ENCODE assay signal across 23 mouse cellular contexts in the genomic region with DNA sequence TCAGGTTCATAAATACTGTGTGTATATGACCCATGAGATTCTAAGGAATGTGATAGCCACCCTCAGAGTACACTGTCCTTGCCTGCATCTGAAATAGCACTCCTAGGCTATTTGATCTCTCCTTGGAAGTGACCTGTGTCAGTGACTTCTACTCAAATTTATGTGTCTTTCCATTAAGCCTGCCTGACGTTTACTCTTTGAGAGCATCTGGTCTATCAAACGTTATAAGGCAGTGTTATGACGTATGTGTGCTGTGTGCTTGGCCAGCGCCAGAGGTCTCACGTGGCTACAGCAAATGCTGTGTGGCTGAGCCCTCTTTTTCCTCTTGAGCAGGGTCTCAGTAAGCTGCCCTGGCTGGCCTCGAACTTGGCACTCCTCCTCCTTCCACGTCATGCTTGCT. TPM values are rescaled to one million over a fixed set of nuclear protein-coding genes. Genes with fewer than 3 reads are reported as not detected.
DNase-seq lines count a peak whose midpoint lies in the region; ATAC-seq and TF ChIP-seq lines count a peak whose summit lies in the region.
"Had no signal": no experiment of that assay in that cellular context is flagged by ENCODE, and none has a peak within 500 bp of the region (broad histone marks: within the 10 kb centered on the region; RNA-seq: fewer than 3 reads in every experiment).

No protein-coding gene starts in this region.

- H3K4me3 ChIP-seq in kidney, embryonic 16.5 days (ENCODE audit: low read length): no peak overlapping the region
- H3K4me3 ChIP-seq in limb, embryonic 12.5 days (replicated peaks): no peak overlapping the region
- no peak overlapping the region for H3K4me3 ChIP-seq in limb, embryonic 10.5 days
- H3K4me3 ChIP-seq in lung, postnatal 0 days (ENCODE audit: low read depth, low read length): no peak overlapping the region
- H3K4me3 ChIP-seq: embryonic facial prominence, embryonic 15.5 days; erythroblast, embryonic 14.5 days; forebrain, embryonic 10.5 days; heart, embryonic 12.5 days; hindbrain, embryonic 10.5 days had no signal

- ATAC-seq in kidney, embryonic 16.5 days (ENCODE audit: low FRiP score, low TSS enrichment): peak; percentile 71
- no peak for ATAC-seq in limb, embryonic 12.5 days (ENCODE audit: insufficient number of reproducible peaks, insufficient read depth, low FRiP score, low TSS enrichment, low read depth)
- peak; percentile 30; the same call in 1 of the 2 replicates for ATAC-seq in lung, postnatal 0 days
- ATAC-seq: CD4-positive, CD25-positive, alpha-beta regulatory T cell, adult 4 months; forebrain, embryonic 14.5 days had no signal

- TF ChIP-seq EP300 in lung, postnatal 0 days (IDR thresholded peaks at IDR 0.05): no peak

- WGBS in kidney, embryonic 16.5 days: 31% methylated on average over 7 of the region's 7 CpGs
- 70% methylated on average over 7 of the region's 7 CpGs for WGBS in limb, embryonic 12.5 days
- 86% methylated on average over 7 of the region's 7 CpGs for WGBS in limb, embryonic 10.5 days
- 54% methylated on average over 7 of the region's 7 CpGs for WGBS in lung, postnatal 0 days

- DNase-seq in gastrocnemius, adult 18-20 months (ENCODE audit: low spot score): peak; percentile 8
- DNase-seq in gastrocnemius, postnatal 4 days (ENCODE audit: low spot score in 2 of 2): no peak
- no peak for DNase-seq in kidney, adult 9 months
- DNase-seq in limb, embryonic 10.5 days (ENCODE audit: low spot score): no peak
- no peak for DNase-seq in lung, postnatal 0 days (ENCODE audit: low spot score)
- DNase-seq in lung, postnatal 36 days: no peak
- DNase-seq: adrenal gland, postnatal 10 days; B cell, adult 2 months; cerebellum, adult 11 months; cerebellum, adult 8-10 months; cerebellum, postnatal 14 days; embryo, embryonic 11 days; gastrocnemius, postnatal 10 days had no signal

- H3K9me3 ChIP-seq in kidney, embryonic 16.5 days (ENCODE audit: low read length): peaks cover 5% of the 10 kb centered on the region; the same call in 1 of the 2 replicates
- no peaks in the 10 kb centered on the region for H3K9me3 ChIP-seq in limb, embryonic 12.5 days
- peaks cover 4% of the 10 kb centered on the region; the same call in 1 of the 2 replicates for H3K9me3 ChIP-seq in limb, embryonic 10.5 days (replicated peaks)
- no peaks in the 10 kb centered on the region for H3K9me3 ChIP-seq in lung, postnatal 0 days (ENCODE audit: low read length)
- H3K9me3 ChIP-seq: embryonic facial prominence, embryonic 15.5 days; G1E had no signal

- no peak overlapping the region for H3K4me2 ChIP-seq in kidney, embryonic 16.5 days (replicated peaks; ENCODE audit: low read depth, low read length)
- H3K4me2 ChIP-seq in limb, embryonic 12.5 days: no peak overlapping the region
- H3K4me2 ChIP-seq in lung, postnatal 0 days (replicated peaks; ENCODE audit: low read depth, low read length): no peak overlapping the region
- H3K4me2 ChIP-seq: embryonic facial prominence, embryonic 15.5 days; heart, embryonic 12.5 days had no signal

- H3K27me3 ChIP-seq in kidney, embryonic 16.5 days (ENCODE audit: insufficient read depth, low read length): no peaks in the 10 kb centered on the region
- H3K27me3 ChIP-seq in limb, embryonic 12.5 days: no peaks in the 10 kb centered on the region
- H3K27me3 ChIP-seq in limb, embryonic 10.5 days (ENCODE audit: low read depth, poor library complexity, severe bottlenecking): no peaks in the 10 kb centered on the region
- no peaks in the 10 kb centered on the region for H3K27me3 ChIP-seq in lung, postnatal 0 days (replicated peaks; ENCODE audit: insufficient read depth, low read length)
- H3K27me3 ChIP-seq: embryonic facial prominence, embryonic 15.5 days; heart, embryonic 12.5 days had no signal

- TF ChIP-seq CTCF in lung, postnatal 0 days (IDR thresholded peaks at IDR 0.05): no peak

- no peak overlapping the region for H3K9ac ChIP-seq in kidney, embryonic 16.5 days (replicated peaks; ENCODE audit: low read length)
- H3K9ac ChIP-seq in limb, embryonic 12.5 days (replicated peaks): no peak overlapping the region
- no peak overlapping the region for H3K9ac ChIP-seq in lung, postnatal 0 days (replicated peaks; ENCODE audit: low read depth)
- H3K9ac ChIP-seq: embryonic facial prominence, embryonic 15.5 days; heart, embryonic 12.5 days had no signal

- H3K36me3 ChIP-seq in kidney, embryonic 16.5 days (ENCODE audit: insufficient read depth, low read length): peaks cover 76% of the 10 kb centered on the region
- H3K36me3 ChIP-seq in limb, embryonic 12.5 days: peaks cover 95% of the 10 kb centered on the region
- H3K36me3 ChIP-seq in limb, embryonic 10.5 days: peaks cover 100% of the 10 kb centered on the region
- H3K36me3 ChIP-seq in lung, postnatal 0 days (ENCODE audit: insufficient read depth, low read length): peaks cover 9% of the 10 kb centered on the region

- 0 out of 2 replicates have a peak, but pooled peaks cover 5% of the 10 kb centered on the region for H3K4me1 ChIP-seq in kidney, embryonic 16.5 days (ENCODE audit: insufficient read depth, low read length)
- no peaks in the 10 kb centered on the region for H3K4me1 ChIP-seq in limb, embryonic 12.5 days (replicated peaks)
- H3K4me1 ChIP-seq in limb, embryonic 10.5 days: no peaks in the 10 kb centered on the region
- no peaks in the 10 kb centered on the region; the same call in 1 of the 2 replicates for H3K4me1 ChIP-seq in lung, postnatal 0 days (ENCODE audit: insufficient read depth, low read depth, low read length)
- H3K4me1 ChIP-seq: embryonic facial prominence, embryonic 15.5 days; forebrain, embryonic 10.5 days; hindbrain, embryonic 10.5 days had no signal

- peak overlapping the region; percentile 59; the same call in 1 of the 2 replicates for H3K27ac ChIP-seq in kidney, embryonic 16.5 days (ENCODE audit: low read length)
- H3K27ac ChIP-seq in limb, embryonic 12.5 days: 0 out of 2 replicates have a peak overlapping the region, but pooled peaks have one; percentile 23
- H3K27ac ChIP-seq in limb, embryonic 10.5 days: no peak overlapping the region
- H3K27ac ChIP-seq in lung, postnatal 0 days (ENCODE audit: low read length): no peak overlapping the region
- H3K27ac ChIP-seq: embryonic facial prominence, embryonic 15.5 days; forebrain, embryonic 10.5 days; hindbrain, embryonic 10.5 days had no signal

RNA-seq across cellular contexts. Expression of a gene that starts 34.1 kb away (rescaled TPM):
- 100 to 1,000 TPM; 115 to 124 TPM for total RNA-seq in gastrocnemius, adult 18-20 months (2021)
- 100 to 1,000 TPM; 111 to 112 TPM for total RNA-seq in gastrocnemius, postnatal 4 days (2021)
- polyA plus RNA-seq in kidney, embryonic 16.5 days (2015; fragmentation: Nextera tagmentation; extraction: Ambion mirVana): 96.3 and 103 TPM in 2 replicates
- 103 TPM in 2 replicates for polyA plus RNA-seq in limb, embryonic 12.5 days (2016; fragmentation: Nextera tagmentation; extraction: Ambion mirVana)
- 122 and 139 TPM in 2 replicates for polyA plus RNA-seq in limb, embryonic 10.5 days (2016; fragmentation: Nextera tagmentation; extraction: Ambion mirVana)
- polyA plus RNA-seq in lung, postnatal 0 days (2015; fragmentation: Nextera tagmentation; extraction: Ambion mirVana): 23.4 and 25.4 TPM in 2 replicates

Comparison
In these comparisons a context has a peak if more than half of its experiments do, and no peak if none do; other contexts are left out.
1. H3K27ac ChIP-seq: peak in kidney, embryonic 16.5 days (single experiment) and limb, embryonic 12.5 days (single experiment); none in limb, embryonic 10.5 days (single experiment) and lung, postnatal 0 days (single experiment).